Mouse (Mus musculus) hindbrain, postnatal 0 days (tissue): Measurements from ENCODE around the gene Xrcc3. TPM values are rescaled to one million over a fixed set of nuclear protein-coding genes. Genes with fewer than 3 reads are reported as not detected.

Experiments used
- ATAC-seq: fragments of 200-750 bp; cut with Nextera tagmentation; 2 replicates; pipeline ENCODE4 v1.8.0; 2017; ENCODE audit warnings: mild to moderate bottlenecking, moderate TSS enrichment, moderate library complexity
- DNase-seq: peaks from one replicate; pipeline ENCODE4 v3.0.0-alpha.2; 2015; ENCODE audit warnings: low spot score
- H3K27ac ChIP-seq: fragments of 300-500 bp; sonication (generic); 2 replicates; pipeline ENCODE4 v1.5.1; 2014; ENCODE audit warnings: mild to moderate bottlenecking
- H3K27me3 ChIP-seq: fragments of 300-500 bp; sonication (generic); 2 replicates; pipeline ENCODE4 v1.6.1; 2014; ENCODE audit warnings: low read length, mixed read lengths; ENCODE audit not compliant: insufficient read depth
- H3K36me3 ChIP-seq: fragments of 300-500 bp; sonication (generic); 2 replicates; pipeline ENCODE4 v1.6.1; 2014; ENCODE audit warnings: low read length, mixed read lengths; ENCODE audit not compliant: insufficient read depth
- H3K4me1 ChIP-seq: fragments of 300-500 bp; sonication (generic); 2 replicates; pipeline ENCODE4 v1.6.1; 2014; ENCODE audit warnings: antibody characterized with exemption, low read length, mixed read lengths; ENCODE audit not compliant: insufficient read depth
- H3K4me2 ChIP-seq: fragments of 300-500 bp; sonication (generic); 2 replicates; pipeline ENCODE4 v1.6.1; 2014; ENCODE audit warnings: low read depth, mild to moderate bottlenecking, low read length, moderate library complexity, mixed read lengths
- H3K4me3 ChIP-seq: fragments of 300-500 bp; sonication (generic); 2 replicates; pipeline ENCODE4 v1.5.1; 2014; ENCODE audit warnings: low read length
- H3K9ac ChIP-seq: fragments of 300-500 bp; sonication (generic); replicated peaks from 2 replicates; pipeline ENCODE4 v1.6.1; 2014; ENCODE audit warnings: mild to moderate bottlenecking, low read length, moderate library complexity, mixed read lengths
- H3K9me3 ChIP-seq: fragments of 300-500 bp; sonication (generic); 2 replicates; pipeline ENCODE4 v1.6.1; 2016; ENCODE audit warnings: low read length, mixed read lengths
- CTCF ChIP-seq: IDR thresholded peaks from 2 replicates; pipeline ENCODE4 v1.5.1; 2016; ENCODE audit warnings: antibody characterized with exemption, control low read depth, low read depth
- WGBS: fragments of 180-500 bp; shearing (Covaris S2); extraction: QIAGEN DNeasy Blood & Tissue Kit; methylation state at CpG from one replicate; pipeline ENCODE4 v1.1.7; 2014; 5-methylcytosine and 5-hydroxymethylcytosine counted together
- polyA plus RNA-seq: library from polyadenylated mRNA; unstranded; fragments of >200 nt; fragmentation: Nextera tagmentation; extraction: Ambion mirVana; gene quantifications from 2 replicates; pipeline ENCODE4 v1.2.1, GENCODE M21; 2015
- total RNA-seq: library from RNA; depleted of rRNA; stranded (reverse); fragments of >200 nt; gene quantifications from 2 replicates; pipeline ENCODE4 v1.2.3, GENCODE M21; 2014

The Xrcc3 gene
- total and polyA plus RNA-seq, 2 experiments from 2014 or later, result 2.7 to 16.8 TPM

DNA sequence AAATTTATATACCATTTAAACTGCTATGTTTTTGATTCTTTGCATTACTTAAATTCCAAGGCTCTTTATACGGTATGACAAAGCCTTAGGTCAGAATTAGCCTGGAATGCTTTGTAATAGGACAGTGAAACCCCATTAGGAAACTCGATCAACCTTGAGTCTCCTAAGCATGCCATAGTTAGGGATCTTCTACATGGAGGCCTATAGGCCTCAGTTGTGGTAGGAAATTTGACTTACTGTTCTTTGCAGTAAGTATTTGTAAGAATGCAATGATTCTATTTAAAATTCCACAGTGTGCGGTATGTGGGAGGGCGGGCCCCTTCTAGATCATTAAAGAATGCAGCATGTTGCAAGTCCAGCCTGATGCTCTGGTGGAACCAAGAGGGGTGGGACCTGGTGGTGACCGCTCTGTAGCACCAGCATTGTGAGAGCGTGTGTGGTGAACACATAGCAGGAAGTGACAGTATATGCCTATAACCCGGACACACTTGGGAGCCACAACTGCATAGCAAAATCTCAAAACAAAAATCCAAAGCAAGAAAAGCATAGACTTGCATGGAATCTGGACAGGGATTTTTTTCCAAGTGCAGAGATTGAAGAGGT is 53.3 kb downstream of the Xrcc3 start:
- H3K27ac ChIP-seq, result 0 out of 2 replicates have a peak overlapping the region, but pooled peaks have one; percentile 20

DNA sequence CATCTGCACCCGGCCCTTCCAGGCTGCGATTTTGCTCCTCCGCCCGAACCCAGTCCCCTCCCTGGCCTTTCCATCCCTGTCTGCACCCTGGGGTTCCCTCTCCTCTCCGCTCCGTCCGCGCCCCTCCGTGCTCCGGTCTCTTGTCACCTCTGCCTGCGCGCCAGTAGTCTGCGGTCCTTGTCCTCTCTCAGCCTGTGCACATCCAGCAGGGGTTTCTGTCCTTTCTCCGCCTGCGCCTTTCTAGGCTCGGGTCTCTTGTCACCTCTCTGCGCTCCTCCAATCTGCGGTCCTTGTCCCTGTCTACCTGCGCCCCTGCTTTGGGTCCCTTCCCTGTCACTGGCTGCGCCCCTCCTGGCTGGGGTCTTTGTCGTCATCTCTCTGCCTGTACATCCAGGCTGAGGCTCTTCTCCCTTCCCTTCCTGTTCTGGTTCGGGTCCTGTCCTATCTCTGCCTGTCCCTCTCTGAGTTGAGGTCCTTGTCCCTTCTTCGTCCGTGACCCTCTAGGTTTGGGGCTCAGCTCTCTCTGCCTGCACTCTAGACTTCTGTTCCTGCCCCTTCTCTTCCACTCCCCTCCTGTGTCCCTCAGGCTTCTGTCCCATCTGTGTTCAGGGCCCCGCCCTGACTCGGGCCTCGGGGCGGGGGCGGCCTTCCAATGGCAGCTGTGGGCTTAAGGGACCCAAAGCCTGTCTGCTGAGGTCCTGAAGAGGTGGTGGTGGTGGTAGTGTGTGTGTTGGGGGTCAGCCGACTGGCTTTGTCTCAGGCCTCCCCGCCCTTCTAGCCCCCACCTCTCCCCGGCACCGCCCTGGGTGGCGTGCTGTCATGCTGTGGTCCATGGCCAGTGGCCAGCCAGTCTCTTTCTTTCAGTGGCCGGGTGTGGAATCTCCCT is 54.3 kb downstream of the Xrcc3 start:
- WGBS, result 1% methylated on average over 35 of the region's 35 CpGs
- H3K9ac ChIP-seq, result peak overlapping the region; percentile 98
- ATAC-seq (peak; percentile 66), DNase-seq (peak; percentile 64)
- no peaks in the 10 kb centered on the region for H3K36me3 ChIP-seq
- peak; percentile 23; the same call in 1 of the 2 replicates for TF ChIP-seq CTCF
- H3K27ac ChIP-seq, result peak overlapping the region; percentile 98
- no peaks in the 10 kb centered on the region for H3K9me3 ChIP-seq
- H3K4me1 ChIP-seq, result peaks cover 26% of the 10 kb centered on the region
- H3K4me2 ChIP-seq, result peak overlapping the region; percentile 98
- peak overlapping the region; percentile 94 for H3K4me3 ChIP-seq
- no peaks in the 10 kb centered on the region for H3K27me3 ChIP-seq

More for the DNA sequence above, 53.3 kb downstream of the Xrcc3 start:
- H3K27me3 ChIP-seq, result no peaks in the 10 kb centered on the region
- no peak for TF ChIP-seq CTCF
- peaks cover 26% of the 10 kb centered on the region for H3K4me1 ChIP-seq
- no peaks in the 10 kb centered on the region for H3K36me3 ChIP-seq
- DNase-seq (no peak), ATAC-seq (no peak)
- WGBS, result 62% methylated on average over 7 of the region's 7 CpGs
- H3K9me3 ChIP-seq, result no peaks in the 10 kb centered on the region
- peak overlapping the region; percentile 94 for H3K4me3 ChIP-seq
- peak overlapping the region; percentile 30 for H3K9ac ChIP-seq
- peak overlapping the region; percentile 98 for H3K4me2 ChIP-seq

DNA sequence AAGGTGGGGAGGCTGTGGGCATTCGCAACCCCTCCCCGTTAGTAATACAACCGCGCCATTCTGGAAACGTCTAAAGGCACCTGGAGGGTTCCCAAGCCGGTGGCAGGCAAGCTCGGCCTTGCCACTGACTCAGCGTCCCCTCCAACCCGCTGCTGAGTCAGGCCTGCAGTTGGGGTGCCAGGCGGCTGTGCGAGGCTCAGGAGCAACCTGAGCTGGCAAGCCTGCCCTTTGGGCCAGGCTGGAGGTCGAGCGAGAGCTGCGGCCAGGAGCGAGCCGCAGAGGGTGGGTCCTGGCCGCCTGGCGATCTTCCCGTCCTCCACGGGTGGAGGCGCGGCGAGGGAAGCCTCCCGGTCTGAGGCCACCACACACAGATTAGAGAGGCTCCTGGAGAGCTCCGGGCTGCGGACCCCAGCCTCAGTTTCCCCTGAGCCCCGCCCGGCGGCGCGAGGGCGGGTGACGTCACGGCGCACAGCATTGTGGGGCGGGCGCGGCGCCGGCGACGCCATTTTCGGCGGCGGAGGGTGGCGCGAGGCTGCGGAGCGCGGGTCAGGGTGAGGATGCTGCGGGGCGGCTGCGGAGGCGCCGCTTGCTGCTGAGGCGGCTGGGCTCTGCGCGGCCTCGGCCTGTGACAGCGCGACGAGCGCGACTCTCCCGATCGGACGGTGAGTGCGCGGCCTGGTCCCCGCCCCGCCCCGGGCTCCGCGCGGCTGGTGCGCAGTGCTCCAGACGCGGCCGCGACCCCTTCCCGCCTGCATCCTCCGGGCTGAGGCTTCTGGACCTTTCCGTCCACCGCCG is 55.1 kb downstream of the Xrcc3 start, which contains the start of gene Klc1:
Klc1 (plus strand) TSS at position 469 of the 795 bp plus-strand sequence.
- DNase-seq, result peak; percentile 91
- under 1% methylated on average over 69 of the region's 85 CpGs for WGBS
- no peak for TF ChIP-seq CTCF
- ATAC-seq, result peak; percentile 90
- H3K4me2 ChIP-seq, result peak within 1 kb of the TSS; percentile 98
- H3K27me3 ChIP-seq, result no peaks in the 10 kb centered on the region
- peak within 1 kb of the TSS; percentile 94 for H3K4me3 ChIP-seq
- H3K36me3 ChIP-seq, result no peaks in the 10 kb centered on the region
- H3K4me1 ChIP-seq, result peaks cover 26% of the 10 kb centered on the region
- H3K9me3 ChIP-seq, result no peaks in the 10 kb centered on the region
- peak within 1 kb of the TSS; percentile 98 for H3K27ac ChIP-seq
- peak within 1 kb of the TSS; percentile 98 for H3K9ac ChIP-seq

DNA sequence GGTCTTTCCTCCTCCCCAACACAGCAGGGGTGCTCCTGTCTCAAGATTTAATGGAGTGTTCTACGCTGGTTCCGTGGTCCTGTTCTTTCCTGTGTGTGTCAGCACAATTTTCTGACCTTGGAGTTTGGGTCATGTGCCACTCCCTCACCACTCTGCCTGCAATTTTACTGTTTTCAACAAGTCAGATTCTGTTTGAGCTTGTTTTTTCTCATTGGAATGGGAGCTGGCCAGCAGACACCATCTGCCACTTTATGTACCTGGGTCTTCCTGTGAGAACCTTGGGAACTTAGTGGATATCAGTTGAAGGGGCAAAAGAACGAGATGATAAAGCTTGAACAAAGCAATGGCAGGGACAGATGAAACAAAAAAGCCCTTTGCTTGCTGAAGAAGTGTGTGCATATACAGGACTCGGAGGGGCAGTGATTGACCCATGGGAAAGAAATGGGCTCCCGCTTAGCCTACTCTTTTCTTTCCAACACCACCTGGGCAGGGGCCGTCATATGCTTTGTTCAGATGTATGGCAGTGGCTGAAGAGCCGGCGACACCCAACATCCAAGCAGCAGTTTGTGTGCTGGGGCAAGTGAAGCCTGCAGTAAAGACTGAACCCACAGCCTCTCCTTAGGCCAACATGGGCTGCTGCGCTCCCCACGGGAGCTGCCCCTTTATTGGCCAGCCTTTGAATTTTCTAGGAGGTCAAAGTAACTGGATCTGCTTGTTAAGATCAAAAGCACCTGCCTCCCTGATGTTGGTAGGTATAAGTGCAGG is 55.9 kb downstream of the Xrcc3 start:
- H3K4me3 ChIP-seq, result peak overlapping the region; percentile 94
- H3K9ac ChIP-seq, result peak overlapping the region; percentile 98
- peaks cover 26% of the 10 kb centered on the region for H3K4me1 ChIP-seq
- H3K9me3 ChIP-seq, result no peaks in the 10 kb centered on the region
- ATAC-seq (no peak), DNase-seq (no peak)
- 42% methylated on average over 10 of the region's 10 CpGs for WGBS
- no peaks in the 10 kb centered on the region for H3K27me3 ChIP-seq
- no peaks in the 10 kb centered on the region for H3K36me3 ChIP-seq
- no peak for TF ChIP-seq CTCF
- peak overlapping the region; percentile 98 for H3K27ac ChIP-seq
- peak overlapping the region; percentile 98 for H3K4me2 ChIP-seq

DNA sequence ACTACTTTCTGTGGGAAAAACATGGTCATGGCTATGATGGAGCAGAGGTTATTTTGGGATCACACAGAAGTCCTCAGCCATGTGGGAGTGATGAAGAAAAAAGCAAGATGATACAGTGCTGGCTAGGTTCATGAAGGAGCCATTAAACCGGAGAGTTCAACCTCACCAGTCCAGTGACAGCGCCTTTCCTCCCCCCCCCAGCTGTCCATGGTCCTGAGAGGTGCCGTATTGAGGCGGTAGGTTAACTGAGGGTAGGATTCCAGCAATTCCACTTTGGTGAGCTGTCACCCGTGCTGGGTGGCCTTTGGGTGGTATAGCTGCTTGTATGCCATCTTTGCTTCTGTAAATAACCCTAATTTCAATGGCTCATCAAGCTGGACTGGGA is 57.0 kb downstream of the Xrcc3 start:
- ATAC-seq (no peak), DNase-seq (no peak)
- Histone ChIP-seq H3K9me3 (no peaks in the 10 kb centered on the region), H3K27ac (no peak overlapping the region), H3K36me3 (no peaks in the 10 kb centered on the region), H3K27me3 (no peaks in the 10 kb centered on the region), H3K9ac (no peak overlapping the region), H3K4me1 (peaks cover 22% of the 10 kb centered on the region), H3K4me2 (no peak overlapping the region), H3K4me3 (no peak overlapping the region)
- TF ChIP-seq CTCF, result no peak
- WGBS, result 57% methylated on average over 5 of the region's 5 CpGs
